Mouse (Mus musculus) layer of hippocampus, adult 9-11 months (tissue): ENCODE data around the gene Slc1a7.

Experiments used
- DNase-seq: peaks from one replicate; pipeline ENCODE4 v3.0.0; 2022

The Slc1a7 gene

GRCm38 (mm10) chr4:108057247-108057646, 89.1 kb downstream of the Slc1a7 start:
- DNase-seq, result no peak

- DNase-seq, result no peak
Observed at GRCm38 (mm10) chr4:108058166-108058565, 90.0 kb downstream of the Slc1a7 start.

GRCm38 (mm10) chr4:108059601-108060379, 91.7 kb downstream of the Slc1a7 start:
- DNase-seq, result no peak

- no peak for DNase-seq
Observed at GRCm38 (mm10) chr4:108060774-108061173, 92.6 kb downstream of the Slc1a7 start.

- no peak for DNase-seq
Observed at GRCm38 (mm10) chr4:108062524-108062923, 94.4 kb downstream of the Slc1a7 start.
